Mouse (Mus musculus): Measurements from ENCODE around the gene Ndst4.

Ndst4 gene

DNA sequence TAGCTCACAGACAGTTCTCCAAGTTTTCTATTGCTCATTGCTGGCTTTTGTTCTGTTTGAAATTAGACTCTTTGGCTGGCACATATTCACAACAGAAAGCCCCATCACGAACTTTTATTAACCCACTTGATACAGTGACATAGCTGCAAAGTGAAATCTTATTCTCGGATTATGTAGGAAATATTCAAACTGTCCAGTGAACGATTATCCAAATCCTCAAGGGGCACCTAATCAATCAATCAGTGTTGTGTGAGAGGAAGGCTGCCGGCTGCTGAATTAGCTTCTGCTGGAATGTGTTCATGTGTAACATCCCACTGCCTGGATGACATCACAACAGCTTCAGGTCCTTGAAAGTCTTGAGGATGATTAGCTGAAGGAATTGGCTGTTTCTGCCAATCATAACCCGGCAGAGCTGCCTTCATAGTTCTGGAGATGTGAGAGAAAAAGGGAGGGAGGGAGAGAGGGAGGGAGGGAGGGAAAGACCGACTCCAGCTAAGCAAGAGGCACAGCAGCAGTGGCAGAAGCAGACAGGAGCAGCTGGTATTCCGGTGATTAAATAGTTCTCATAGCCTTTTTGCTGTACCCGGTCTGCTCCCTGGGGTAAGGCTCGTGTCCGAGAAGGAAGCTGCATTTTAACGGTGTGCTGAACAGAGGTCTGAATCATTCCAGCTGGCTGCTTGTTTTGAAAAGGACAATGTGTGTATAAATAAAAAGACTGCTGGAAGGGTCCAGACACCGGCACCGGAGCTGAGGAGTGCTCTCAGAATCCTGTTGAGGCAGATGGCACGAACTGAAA, at the start of gene Ndst4:
Ndst4 (plus strand) TSS at position 476 of the 796 bp plus-strand sequence.
- DNase-seq (ENCODE audit: low spot score), result no peak

DNA sequence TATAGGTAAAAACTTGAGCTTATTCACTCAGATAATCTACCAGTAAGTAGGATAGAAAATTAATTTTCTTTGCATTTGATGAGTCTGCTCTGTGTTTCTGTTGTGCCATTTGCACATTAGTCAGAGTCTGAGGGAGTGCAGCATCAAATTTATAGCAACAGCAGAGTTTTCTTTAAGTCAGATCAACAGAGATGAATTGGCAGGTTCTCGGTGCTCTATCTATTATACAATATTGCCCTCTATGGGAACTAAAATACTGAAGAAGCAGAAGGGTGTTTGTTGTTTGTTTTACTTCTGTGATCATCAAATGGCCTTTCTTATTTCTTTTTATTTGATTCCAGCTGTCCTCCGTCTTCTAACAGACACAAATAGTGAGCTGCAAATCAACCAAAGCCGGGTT, 6.4 kb upstream of the Ndst4 start:
- DNase-seq (ENCODE audit: low spot score), result no peak

DNA sequence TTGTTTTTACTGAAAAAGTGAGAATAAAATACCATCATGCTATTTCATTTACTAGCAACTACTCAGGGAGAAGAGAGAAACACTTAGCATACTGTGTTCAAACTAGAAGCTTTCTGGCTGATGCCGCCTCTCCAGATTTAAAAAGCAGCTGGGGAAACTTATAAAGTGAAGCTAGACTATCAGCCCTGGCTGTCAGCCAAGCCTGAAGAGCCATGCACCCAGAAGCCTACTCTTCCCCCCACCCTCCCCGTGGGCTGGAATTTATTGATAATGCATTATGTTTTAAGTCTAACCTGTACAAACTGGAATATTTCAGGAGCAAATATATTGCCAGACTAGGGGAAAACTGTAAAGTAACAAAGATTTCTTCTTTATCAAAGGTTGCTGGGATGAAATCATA, 2.6 kb downstream of the Ndst4 start:
- no peak for DNase-seq (ENCODE audit: low spot score)

DNA sequence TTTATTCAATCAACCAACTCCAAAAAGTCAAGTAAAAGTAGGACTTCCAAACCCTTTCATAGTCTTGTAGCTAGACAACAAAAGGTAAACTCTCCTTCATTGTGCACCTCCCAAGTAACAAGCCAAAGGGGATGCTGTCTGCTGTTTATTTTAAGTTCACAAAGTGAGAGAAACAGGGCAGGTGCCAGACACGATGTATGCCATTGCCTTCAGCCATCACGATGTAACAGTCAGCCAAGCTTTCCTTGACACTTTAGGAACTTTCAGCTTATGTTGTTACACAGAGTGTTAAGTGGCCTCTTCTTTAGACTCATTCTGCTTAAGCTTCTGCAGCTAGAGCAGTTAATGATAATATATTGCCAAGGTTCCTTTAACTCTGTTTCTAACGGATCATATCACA, 3.1 kb downstream of the Ndst4 start:
- no peak for DNase-seq (ENCODE audit: low spot score)

DNA sequence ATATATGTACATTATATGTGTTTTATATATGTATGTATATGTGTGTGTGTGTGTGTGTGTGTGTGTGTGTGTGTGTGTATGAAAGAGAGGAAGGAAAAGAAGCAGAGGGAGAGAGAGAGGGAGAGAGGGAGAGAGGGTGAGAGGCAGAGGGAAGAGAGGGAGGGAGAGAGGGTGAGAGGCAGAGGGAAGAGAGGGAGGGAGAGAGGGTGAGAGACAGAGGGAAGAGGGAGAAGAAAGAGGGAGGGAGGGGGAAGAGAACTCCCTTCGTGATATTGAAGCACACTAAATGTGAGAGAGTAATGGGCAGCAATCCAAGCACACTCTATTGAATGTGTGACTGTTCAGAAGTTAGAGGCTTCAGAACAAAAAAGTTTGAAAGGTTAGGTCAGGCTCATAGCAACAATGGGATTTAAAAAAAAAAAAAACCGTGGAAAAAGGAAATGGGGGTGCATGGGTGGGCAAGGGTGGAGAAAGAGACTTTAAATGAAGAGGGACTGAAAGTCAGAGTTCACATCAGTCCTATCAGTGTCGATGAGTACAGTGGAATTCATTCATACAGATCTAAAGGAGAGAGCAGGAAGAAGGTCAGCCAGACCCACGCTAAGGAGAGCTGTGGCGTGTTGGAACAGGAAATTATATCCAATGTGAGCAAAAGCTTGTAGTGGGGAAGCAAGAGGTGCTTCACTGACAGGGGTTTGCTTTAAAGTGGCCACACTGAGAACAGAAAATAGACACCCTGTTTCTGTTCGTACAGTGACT, 63.2 kb downstream of the Ndst4 start:
- DNase-seq (ENCODE audit: low spot score), result no peak

DNA sequence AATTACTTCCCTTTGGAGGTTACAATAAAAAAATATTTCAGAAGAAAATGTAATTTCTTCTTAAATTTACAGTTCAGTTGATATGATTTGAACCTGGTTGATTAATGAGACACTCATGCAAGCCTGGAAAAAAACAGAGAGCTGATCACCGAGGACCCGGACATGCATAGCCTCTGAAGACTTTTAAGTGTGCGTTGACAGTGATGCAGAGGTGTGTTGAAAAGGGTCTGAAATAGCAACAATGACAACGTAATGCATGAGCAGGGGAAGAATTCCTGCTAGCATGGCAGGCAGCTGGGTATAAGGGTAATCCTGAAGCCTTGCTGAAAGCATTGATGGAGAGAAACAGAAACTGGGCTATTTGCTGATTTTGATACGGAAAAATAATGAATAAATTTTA, 106.2 kb downstream of the Ndst4 start:
- no peak for DNase-seq (ENCODE audit: low spot score)

GRCm38 (mm10) chr3:125533371-125533770, 129.5 kb downstream of the Ndst4 start:
- DNase-seq (ENCODE audit: low spot score), result no peak

DNA sequence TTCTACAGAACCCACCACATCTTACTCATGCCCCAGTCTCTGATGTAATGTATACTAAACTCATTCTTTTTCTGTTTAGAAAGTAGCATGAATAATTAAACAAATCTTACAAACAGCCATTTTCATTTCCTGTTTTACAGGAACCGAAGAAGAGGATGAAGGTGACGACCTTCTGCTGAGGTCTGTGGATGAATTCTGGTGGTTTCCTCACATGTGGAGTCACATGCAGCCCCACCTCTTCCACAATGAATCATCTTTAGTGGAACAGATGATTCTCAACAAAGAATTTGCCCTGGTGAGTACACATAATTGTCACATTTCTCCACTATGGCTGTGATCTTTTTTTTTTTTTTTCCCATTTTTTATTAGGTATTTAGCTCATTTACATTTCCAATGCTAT, 166.7 kb downstream of the Ndst4 start:
- no peak for DNase-seq (ENCODE audit: low spot score)

DNA sequence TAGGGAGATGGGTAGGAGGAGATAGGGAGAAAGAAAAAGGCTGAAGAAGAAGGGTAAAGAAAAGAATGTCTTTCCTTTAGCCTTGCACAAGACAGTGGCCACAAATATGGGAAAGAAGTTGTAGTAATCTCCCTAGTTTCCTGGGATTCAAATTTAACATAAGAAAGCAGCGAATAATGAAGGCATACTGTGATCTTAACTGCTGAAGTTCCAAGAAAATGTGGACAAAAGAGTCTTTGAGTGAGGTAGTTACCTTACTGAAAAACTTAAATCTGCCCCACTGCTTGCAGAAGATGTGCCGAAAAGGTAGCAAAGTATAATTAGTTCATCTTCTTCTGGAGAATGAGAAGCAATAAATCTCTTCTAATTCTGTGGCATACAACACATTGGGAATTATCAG, 228.4 kb downstream of the Ndst4 start:
- DNase-seq (ENCODE audit: low spot score), result no peak

- DNase-seq (ENCODE audit: low spot score), result no peak
Observed at GRCm38 (mm10) chr3:125655009-125655635, 251.2 kb downstream of the Ndst4 start.

DNA sequence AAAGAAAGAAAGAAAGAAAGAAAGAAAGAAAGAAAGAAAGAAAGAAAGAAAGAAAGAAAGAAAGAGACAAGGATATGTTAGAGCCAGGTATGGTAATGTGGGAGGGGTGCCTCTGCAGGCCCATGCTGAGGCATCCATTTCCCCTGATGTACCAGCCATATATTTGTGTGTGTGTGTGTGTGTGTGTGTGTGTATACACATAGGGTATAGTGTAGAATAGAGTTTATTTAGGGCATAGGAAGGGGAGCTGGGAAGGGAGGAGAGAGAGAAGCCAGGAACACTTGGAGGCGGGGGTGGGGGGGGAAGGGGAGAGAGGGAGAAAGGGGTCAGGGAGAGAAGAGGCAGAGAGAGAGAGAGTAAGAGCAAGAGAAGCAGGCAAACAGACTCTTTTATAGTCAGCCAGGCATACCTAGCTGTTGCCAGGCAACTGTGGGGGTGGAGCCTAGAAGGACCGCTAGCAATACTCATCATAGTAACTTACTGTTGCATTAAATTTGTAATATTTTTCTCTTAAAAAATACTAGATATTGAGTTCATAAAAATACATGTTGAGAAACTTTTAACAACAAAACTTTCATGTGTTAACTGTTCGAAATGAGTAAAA, 256.3 kb downstream of the Ndst4 start:
- DNase-seq (ENCODE audit: low spot score), result no peak

- DNase-seq (ENCODE audit: low spot score), result no peak
Observed at GRCm38 (mm10) chr3:125660884-125661532, 257.1 kb downstream of the Ndst4 start.

DNA sequence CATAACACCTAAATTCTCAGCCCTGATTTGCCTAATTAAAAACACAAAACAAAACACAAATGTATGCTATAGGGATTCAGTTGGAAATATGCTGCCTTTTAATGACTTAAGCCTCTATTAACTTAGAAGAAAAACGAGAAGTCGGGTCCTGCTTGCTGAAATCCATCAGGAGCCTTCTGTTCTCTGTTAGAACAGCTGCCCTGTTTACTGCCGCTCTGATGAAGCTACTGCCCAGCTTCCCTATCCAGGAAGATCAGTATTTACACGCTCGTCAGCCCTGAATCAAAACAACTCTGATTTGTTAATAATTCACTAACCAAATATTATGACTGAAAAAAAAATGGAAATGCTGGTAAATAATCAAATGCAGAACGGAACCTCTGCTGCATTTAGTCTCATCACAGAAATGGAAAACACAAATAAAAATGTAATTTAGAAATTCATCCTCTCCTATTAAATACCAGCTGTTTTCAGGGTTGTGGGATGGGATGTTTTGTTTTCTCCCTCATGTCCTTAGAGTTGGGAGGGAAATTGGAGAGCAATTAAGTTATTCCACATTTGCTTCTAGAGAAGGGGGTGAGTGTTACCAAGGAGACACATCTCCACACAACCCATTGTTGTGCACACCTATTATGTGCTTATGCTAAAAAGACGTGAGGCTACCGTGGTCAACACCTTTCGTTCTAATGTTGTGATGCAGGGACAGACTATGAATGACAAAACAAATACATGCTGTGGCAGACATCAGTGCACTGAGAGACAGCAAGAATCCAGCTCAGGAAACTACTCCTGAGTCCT, 270.3 kb downstream of the Ndst4 start:
- DNase-seq (ENCODE audit: low spot score), result no peak

GRCm38 (mm10) chr3:125675211-125675896, 271.5 kb downstream of the Ndst4 start:
- DNase-seq (ENCODE audit: low spot score), result no peak

- DNase-seq (ENCODE audit: low spot score), result no peak
Observed at GRCm38 (mm10) chr3:125678924-125679323, 275.0 kb downstream of the Ndst4 start.

DNA sequence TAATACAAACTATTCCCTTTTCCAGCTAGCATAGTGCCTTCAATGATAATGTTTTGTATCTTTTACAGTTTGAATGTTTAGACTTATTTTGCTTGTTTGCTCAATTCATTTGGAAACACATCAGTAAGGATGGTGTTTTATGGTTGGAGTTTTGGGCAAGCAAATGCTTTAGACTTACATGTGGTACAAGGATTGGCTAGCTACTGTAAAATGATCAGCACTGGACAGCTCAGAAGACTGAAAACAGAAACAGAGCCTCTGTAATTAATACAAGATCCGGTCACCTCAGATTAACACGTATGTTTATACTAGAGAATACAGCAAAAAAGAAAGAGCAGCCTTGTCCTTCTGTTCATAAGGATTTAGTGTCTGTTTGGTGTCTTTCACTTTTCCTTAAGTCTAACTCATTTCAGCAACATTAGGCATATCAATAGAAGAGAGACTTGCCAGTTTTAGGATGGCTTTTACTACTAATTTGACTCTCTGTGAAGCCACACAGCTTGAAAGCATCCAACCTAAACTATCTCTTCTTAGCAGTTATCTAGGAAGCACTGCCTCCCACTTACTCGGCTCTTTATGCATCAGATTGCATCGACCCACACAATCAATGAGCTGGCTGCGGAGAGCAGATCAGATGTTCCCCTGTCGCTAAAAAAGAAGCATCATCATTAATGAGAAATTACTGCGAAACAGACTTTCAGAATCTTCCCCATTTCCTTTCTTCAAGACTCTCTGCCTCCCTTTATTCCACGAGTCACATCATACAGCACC, 279.8 kb downstream of the Ndst4 start:
- DNase-seq (ENCODE audit: low spot score), result no peak

DNA sequence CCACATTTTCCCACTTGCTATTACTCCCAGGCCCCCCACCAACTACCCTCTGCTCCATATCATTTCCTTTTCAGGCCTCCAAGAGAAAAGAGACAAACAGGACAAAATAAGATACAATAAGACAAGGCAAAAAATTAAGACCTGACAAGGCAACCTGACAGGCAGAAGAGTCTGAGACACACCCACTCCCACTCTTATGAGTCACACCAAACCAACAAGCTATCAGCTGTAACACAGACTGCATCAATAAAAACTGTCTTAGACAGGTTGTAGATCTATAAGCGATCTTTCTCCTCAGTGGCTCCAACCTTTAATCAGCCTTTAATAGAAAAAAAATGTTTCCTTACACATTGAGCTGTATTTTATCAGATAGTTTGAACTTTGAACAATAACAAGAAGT, 280.7 kb downstream of the Ndst4 start:
- no peak for DNase-seq (ENCODE audit: low spot score)

DNA sequence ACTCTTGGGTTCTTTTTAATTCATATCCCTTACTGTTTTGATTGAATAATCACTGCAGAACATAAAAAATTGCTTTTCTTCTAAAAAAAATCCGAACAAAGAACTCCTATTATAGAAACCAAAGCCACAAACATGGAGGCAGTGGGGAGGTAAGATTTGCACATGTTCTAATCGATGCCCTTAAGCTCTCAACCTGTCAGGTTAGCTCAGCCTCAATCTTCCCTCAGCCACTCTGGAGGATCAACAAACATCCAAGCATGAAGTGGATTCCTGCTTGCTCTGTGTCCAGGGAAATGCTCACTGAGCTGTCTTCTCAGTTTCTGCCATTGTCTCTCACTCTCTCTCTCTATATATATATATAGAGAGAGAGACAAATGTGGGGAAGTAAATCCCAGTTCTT, 283.7 kb downstream of the Ndst4 start:
- no peak for DNase-seq (ENCODE audit: low spot score)

DNA sequence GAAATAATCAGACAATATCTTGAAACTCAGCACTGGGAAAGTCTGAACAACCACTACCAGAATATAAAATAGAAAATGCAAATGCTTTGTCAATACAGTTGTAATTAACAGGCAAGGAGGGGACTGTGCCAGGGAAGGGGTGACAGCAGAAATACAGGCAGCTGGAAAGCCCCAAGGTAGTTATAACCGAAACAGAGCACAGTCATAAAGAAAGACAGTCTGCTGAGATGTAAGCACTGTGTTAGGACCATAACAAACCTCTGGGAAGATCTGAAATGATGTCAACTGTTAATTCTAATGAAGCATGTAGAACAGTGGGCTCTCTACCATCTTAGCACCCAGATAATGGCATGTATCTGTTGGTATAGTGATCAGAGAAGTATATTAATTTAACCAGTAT, 287.1 kb downstream of the Ndst4 start:
- DNase-seq (ENCODE audit: low spot score), result no peak

DNA sequence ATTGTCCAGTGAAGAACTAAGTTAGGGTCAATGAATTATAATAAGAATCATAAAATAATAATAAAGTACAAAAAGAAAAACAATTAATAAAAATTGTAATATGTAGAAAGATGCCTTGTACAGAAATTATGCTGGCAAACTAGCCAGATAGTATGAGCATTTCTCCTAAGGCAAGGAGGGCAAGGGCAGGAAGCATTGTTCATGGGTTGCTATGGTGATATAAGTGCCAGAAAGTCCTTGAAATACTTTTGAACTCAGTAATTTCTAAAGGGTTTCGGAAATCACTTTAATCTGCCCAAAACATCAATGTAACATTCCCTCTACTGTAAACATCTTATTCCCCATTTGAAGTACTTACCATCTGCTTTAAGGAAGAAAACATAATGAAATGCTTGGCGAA, 319.1 kb downstream of the Ndst4 start:
- DNase-seq (ENCODE audit: low spot score), result no peak

Measured in lung, postnatal 25 days (tissue).